In genomic region chr11:72440965-72441664, GRCm38 (mm10) we compare ENCODE assay signal across 8 mouse cellular contexts. TPM values are rescaled to one million over a fixed set of nuclear protein-coding genes. Genes with fewer than 3 reads are reported as not detected.
DNase-seq lines count a peak whose midpoint lies in the region; ATAC-seq lines count a peak whose summit lies in the region.

TSS of gene Mybbp1a (plus strand) at chr11:72441355.

- WGBS in hindbrain, embryonic 16.5 days = under 1% methylated on average over 46 of the region's 46 CpGs
- 2% methylated on average over 46 of the region's 46 CpGs for WGBS in macrophage (ENCODE audit: missing documents)

- H3K36me3 ChIP-seq in hindbrain, embryonic 16.5 days (ENCODE audit: control insufficient read depth, insufficient read depth, low read length) = peaks cover 37% of the 10 kb centered on the region
- H3K36me3 ChIP-seq in macrophage (ENCODE audit: inconsistent target) = peaks cover 36% of the 10 kb centered on the region; the same call in 1 of the 2 replicates

- peak within 1 kb of the TSS; percentile 99 for H3K4me2 ChIP-seq in hindbrain, embryonic 16.5 days (ENCODE audit: low read length)

- H3K9me3 ChIP-seq in hindbrain, embryonic 16.5 days (ENCODE audit: control insufficient read depth, low read length) = no peaks in the 10 kb centered on the region

- peaks cover 9% of the 10 kb centered on the region for H3K4me1 ChIP-seq in hindbrain, embryonic 16.5 days (ENCODE audit: control insufficient read depth, insufficient read depth, low read depth, low read length)

- DNase-seq in T-cell, adult 2 months (ENCODE audit: low spot score) = peak; percentile 98
- peak; percentile 99 for DNase-seq in cerebellum, postnatal 36 days
- DNase-seq in gastrocnemius, adult 18-20 months (ENCODE audit: low spot score) = peak; percentile 99
- peak; percentile 98 to 99 for DNase-seq in left cerebral cortex, adult 18-20 months (ENCODE audit: low spot score in 2 of 2)
- peak; percentile 98 for DNase-seq in right cerebral cortex, adult 18-20 months
- DNase-seq in urinary bladder, postnatal 10 days (ENCODE audit: low spot score) = peak; percentile 95

- ATAC-seq in hindbrain, embryonic 16.5 days = peak; percentile 94

- H3K4me3 ChIP-seq in hindbrain, embryonic 16.5 days (ENCODE audit: low read length) = peak within 1 kb of the TSS; percentile 95
- peak within 1 kb of the TSS; percentile 99 for H3K4me3 ChIP-seq in macrophage (ENCODE audit: inconsistent target)

- H3K27ac ChIP-seq in hindbrain, embryonic 16.5 days (ENCODE audit: low read depth, low read length) = peak within 1 kb of the TSS; percentile 95
- H3K27ac ChIP-seq in macrophage = peak within 1 kb of the TSS; percentile 52

- H3K27me3 ChIP-seq in hindbrain, embryonic 16.5 days (replicated peaks; ENCODE audit: control insufficient read depth, insufficient read depth, low read length) = no peaks in the 10 kb centered on the region

- peaks cover 18% of the 10 kb centered on the region for H3K79me2 ChIP-seq in macrophage (ENCODE audit: inconsistent target)

- H3K9ac ChIP-seq in hindbrain, embryonic 16.5 days (ENCODE audit: low read depth, low read length) = peak within 1 kb of the TSS; percentile 77

RNA-seq across cellular contexts. Expression of gene Mybbp1a, which starts in this region (rescaled TPM):
- total RNA-seq in gastrocnemius, adult 18-20 months (2021) = 10 to 100 TPM; 54.7 to 63.3 TPM
- 54.2 and 63.0 TPM in 2 replicates for polyA plus RNA-seq in hindbrain, embryonic 16.5 days (2015; fragmentation: Nextera tagmentation; extraction: Ambion mirVana)
- 10 to 100 TPM; 53.3 to 53.6 TPM for total RNA-seq in left cerebral cortex, adult 18-20 months (2021)
- 100 to 1,000 TPM in 3 of 26 experiments, 10 to 100 TPM in 23; 41.0 to 137 (median 76.3) TPM for total RNA-seq in macrophage (2018; cell fraction: chromatin; rRNA removed)
- total RNA-seq in macrophage (2018; cell fraction: cytosol; rRNA removed) = 10 to 100 TPM; 26.2 to 45.6 (median 38.0) TPM
- total RNA-seq in macrophage (2018; cell fraction: nucleus; rRNA removed) = 100 to 1,000 TPM in 1 of 26 experiments, 10 to 100 TPM in 25; 31.8 to 109 (median 41.7) TPM
- polyA plus RNA-seq in macrophage (2018) = 30.3 to 92.8 TPM (median 58.1 TPM) in 3 replicates

Comparison
In these comparisons a context has a peak if more than half of its experiments do, and no peak if none do; other contexts are left out.
1. Peak in every context shown above with its lines: DNase-seq, ATAC-seq, H3K4me3 ChIP-seq and H3K27ac ChIP-seq.